Mouse (Mus musculus): Measurements from ENCODE around the gene Dpp8.
"Not testable (repeated sequence)": the region's sequence is repeated elsewhere in the genome, so short reads cannot be mapped to it uniquely, and the experiment has no call there.

Gene Dpp8

DNA sequence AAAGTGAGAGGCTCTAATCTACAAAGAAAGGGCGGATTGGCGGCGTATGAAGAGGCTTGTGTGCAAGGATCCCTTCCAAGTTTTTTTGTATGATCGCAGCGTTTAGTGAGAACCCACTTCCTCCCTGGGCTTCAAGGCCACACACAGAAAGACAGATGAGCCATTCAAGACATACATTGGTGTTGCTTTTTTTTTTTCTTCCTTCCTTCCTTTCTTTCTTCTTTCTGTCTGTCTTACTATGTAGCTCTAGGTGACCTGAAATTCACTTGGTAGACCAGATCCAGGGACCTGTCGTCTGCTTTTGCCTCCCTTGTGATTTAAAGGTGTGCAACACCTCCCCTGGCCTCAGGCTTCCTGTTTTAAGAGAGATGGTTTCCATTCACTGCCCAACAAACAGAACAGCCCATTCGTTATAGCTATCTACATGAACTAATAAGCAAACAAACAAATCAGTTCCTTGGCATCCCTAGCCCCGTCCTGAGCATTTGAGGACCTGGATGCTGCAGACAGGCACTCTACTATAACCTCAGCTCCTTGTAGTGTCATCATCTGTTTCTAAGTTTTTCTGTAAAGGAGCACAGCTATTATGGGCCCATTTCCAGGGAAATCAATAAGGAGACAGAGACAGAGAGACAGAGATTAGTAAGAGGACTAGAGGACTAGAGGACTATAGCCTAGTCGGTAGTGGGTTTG, 10.2 kb upstream of the Dpp8 start:
- no peak for DNase-seq (ENCODE audit: low spot score in 2 of 2)

DNA sequence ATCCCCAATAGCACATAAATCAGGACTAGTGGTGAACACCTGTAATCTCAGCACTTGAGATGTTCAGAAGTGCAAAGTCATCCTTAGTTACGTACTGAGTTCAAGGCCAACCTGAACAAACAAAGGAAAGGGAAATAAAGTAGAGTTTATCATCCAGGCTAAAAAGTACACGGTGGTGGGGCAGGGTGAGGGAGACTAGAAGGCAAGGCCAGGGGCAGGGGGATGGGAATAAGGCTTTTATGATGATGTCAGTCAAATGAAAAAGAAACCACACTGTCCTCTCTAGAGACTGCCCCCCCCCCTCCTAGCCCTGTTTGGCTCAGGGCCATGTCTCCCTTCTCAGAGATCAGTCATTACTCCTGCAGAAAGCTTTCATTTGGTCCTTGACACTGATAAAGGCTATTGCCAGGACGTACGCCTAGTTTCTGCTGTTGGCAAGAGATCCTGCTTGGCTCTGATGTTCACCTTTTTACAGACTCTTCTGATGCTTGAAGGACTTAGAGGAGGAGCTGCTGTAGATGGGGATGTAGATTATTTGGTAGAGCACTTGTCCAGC, 9.6 kb upstream of the Dpp8 start:
- no peak for DNase-seq (ENCODE audit: low spot score in 2 of 2)

DNA sequence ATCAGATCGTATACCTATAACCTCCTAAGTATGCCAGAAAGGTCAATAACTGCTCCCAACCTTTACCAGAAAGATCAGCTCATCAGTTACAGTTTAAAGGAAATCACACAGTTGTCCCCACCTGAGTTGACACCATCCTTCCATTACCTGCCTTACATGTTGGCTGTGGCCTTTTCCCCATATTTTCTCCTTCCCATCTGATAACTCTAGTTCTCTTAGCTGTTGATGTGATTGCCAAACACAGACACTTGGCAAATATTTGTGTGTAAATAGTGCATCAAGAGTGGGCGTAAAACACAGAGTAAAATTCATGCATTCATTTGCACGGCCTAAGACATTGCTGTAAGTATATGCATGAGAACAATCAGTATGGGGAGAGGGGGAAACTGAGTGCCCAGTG, 8.8 kb upstream of the Dpp8 start:
- DNase-seq (ENCODE audit: low spot score in 2 of 2) = no peak

DNA sequence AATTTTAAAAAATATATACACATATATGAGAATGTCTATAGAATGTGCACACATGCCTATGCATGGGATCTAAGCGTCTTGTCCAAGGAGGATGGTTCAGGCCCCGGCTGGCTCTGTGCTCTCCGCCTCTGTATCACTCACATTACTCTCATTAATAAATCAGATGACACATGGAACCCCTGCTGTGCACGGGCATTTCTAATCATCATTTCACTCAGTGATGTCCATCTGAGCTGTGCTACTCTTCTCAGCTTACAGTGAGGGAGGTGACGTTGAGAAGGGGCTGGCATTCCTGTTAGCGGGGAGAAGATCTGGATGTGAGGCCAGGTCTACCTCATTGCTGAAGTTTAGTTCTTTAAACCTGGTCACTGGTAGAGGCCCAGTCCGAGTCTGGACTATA, 5.0 kb upstream of the Dpp8 start:
- no peak for DNase-seq (ENCODE audit: low spot score in 2 of 2)

DNA sequence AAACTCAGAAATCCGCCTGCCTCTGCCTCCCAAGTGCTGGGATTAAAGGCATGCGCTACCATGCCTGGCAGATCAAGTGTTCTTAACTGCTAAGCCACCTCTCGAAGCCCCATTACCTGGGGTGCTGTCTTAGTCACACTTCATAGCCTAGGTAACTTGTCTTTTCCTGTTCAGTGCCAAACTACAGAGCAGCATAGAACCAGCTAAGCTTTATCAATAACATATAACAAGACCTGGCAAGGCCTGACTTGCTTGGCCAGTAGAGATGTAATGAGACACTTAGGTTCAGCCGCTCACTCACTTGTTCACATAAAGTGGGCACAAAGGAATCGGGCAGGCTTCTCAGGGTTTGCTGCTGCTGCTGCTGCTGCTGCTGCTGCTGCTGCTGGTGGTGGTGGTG, 3.9 kb upstream of the Dpp8 start:
- no peak for DNase-seq (ENCODE audit: low spot score in 2 of 2)

DNA sequence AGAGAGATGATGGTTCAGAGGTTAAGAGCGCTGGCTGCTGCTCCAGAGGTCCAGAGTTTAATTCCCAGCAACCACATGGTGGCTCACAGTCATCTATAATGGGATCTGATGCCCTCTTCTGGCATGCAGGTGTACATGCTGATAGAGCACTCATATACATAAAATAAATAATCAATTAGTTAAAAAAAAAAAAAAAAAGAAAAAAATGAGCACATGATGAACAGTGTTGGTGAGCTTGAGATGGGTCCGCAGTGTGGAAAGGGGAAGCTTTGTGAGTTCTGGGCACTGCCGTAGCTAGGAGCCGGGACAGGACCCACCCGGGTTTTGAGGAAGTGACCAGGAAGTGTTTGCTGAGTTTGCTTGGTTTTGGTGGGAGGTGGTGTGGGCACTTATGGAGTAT, 859 bp upstream of the Dpp8 start:
- not testable (repeated sequence) for DNase-seq (ENCODE audit: low spot score in 2 of 2)

DNA sequence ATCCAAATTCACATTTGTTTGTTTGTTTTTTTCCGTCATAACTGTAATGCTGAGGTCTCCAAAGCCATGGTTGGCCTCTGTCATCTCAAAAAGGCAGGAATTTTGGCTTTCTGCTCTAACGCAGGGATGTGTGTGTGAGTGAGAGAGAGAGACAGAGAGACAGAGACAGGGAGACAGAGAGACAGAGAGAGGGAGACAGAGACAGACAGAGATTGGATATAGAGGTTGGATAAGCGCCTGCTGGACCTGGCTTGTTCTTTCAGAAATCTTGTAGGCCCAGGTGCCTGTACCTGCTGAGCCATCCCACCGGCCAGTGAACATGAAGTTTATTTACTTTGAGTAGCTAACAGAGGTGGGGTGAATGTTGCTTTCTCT, 333 bp upstream of the Dpp8 start:
- DNase-seq (ENCODE audit: low spot score in 2 of 2) = no peak

DNA sequence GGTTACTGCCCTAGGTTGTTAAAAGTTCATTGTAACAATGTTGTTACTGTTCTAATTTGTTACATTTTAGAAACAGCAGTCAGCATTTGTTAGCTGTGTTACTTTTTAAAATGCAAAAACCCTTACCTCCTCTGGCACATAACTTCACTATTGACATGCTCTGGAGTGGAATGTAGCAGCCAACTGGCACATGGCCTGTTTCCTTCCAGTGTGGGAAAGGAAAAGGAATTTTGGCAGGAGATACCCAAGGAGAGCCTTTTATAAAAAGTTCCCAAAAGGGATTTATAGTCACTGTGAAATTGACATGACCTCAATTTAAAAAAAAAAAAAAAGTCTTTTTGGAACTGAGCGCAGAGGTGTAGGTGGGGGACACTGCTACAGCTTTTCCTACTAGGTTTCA, 4.2 kb downstream of the Dpp8 start:
- DNase-seq (ENCODE audit: low spot score in 2 of 2) = no peak

DNA sequence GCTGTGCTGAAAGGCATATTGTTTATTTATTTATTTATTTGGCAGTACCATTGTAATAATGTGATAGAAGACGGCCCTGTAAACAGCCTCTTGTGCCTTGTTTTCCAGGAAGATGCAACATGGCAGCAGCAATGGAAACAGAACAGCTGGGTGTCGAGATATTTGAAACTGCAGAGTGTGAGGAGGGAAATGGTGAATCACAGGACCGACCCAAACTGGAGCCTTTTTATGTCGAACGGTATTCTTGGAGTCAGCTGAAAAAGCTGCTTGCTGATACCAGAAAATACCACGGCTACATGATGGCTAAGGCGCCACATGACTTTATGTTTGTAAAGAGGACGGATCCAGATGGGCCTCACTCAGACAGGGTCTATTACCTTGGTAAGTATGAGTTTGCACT, 4.6 kb downstream of the Dpp8 start:
- no peak for DNase-seq (ENCODE audit: low spot score in 2 of 2)

DNA sequence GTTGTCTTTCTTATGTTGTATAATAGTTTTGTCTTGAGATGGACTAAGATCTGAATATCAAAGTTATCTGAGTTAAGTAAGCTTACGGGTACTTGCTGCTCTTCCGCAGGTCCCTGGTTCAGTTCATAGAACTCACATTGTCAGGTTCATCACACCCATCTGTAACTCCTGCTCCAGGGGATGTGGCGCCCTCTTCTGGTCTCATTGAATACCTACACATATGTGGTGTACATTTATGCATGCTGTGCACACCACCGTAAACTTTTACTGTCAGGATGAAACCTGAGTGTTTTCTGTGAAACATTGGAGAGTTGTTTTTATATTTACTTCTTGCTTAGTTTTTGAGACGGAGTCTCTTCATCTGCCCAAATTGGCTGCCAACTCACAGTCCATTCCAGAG, 9.2 kb downstream of the Dpp8 start:
- no peak for DNase-seq (ENCODE audit: low spot score in 2 of 2)

DNA sequence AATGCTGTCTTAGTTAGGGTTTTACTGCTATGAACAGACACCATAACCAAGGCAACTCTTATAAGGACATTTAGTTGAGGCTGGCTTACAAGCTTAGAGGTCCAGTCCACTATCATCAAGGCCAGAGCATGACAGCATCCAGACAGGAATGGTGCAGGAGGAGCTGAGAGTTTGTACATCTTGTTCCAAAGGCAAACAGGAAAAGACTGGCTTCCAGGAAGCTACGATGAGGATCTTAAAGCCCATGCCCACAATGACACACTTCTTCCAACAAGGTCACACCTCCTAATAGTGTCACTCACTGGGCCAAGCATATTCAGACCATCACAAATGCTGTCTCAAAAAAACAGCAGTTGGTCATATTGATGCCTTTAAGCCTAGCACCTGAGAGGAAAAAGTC, 14.8 kb downstream of the Dpp8 start:
- DNase-seq (ENCODE audit: low spot score in 2 of 2) = no peak

DNA sequence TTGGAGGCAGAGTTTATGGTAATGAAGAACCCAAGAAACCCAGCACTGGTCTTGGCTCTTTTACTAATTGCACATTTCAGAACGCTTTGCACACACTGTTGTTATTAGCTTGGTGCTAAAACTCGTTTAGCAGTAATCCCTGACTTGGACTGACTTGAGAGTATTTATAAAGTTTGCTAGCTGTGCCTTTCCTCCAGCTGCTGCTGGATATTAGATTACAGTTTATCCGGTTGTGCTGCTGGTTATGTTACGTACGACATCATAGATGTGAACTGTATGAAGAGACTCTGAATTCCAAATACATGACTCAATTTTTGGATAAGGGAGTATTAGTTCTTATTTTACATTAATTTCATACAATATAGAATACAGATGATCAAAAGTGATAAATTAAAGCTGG, 17.2 kb downstream of the Dpp8 start:
- no peak for DNase-seq (ENCODE audit: low spot score in 2 of 2)

DNA sequence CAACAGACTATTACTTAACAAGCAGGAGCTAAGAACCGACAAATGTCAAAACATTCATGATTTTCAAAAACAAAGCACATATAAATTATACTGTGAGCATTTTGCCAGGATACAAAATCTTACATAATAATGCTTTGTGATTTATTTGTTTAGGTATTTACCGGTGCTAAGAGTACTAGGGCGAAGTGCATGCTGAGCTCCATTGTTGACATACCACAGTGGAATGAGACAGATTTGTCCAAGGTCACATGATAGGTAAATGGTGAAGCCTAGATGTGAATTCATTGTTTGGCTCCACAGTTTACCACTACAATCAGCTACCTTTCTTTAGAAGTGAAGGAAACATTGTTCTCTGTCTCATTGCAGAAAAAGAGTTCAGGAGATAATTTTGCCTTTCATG, 18.8 kb downstream of the Dpp8 start:
- DNase-seq (ENCODE audit: low spot score in 2 of 2) = no peak

DNA sequence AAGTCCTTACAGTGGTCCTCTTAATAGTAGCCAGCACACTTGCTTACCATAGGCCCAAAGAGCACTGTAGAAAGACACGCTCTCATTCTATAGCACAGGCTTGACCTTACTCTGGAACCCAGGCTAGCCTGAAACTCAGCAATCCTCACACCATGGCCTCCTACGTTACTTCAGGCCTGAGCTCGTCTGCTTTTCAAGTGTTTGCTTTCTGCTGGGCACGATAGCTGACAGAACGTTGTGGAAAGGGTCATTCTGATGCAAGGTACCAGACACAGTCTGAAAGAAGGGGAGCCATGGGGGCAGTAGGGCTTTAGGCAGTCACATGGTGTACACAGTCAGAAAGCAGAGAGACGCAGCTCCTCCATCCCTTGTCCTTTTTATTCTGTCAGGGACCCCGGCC, 32.0 kb downstream of the Dpp8 start:
- DNase-seq (ENCODE audit: low spot score in 2 of 2) = no peak

DNA sequence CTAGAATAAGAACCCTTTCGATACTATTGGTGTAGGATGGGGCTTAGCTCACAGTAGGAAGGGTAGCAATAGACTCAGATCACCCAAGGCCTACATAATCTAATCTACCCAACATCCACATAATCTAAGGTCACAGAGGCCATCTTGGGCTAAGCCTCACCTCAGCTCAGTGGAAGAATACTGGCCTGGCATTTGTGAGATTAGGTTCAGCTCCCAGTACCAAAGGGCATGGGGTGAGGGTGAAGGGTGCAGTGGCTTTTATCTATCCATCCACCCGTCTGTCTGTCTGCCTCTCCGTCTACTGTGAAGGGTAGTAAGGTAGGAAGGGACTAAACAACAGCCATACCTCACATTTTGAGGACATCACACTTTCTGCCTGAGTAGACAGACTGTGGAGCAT, 38.4 kb downstream of the Dpp8 start:
- no peak for DNase-seq (ENCODE audit: low spot score in 2 of 2)

DNA sequence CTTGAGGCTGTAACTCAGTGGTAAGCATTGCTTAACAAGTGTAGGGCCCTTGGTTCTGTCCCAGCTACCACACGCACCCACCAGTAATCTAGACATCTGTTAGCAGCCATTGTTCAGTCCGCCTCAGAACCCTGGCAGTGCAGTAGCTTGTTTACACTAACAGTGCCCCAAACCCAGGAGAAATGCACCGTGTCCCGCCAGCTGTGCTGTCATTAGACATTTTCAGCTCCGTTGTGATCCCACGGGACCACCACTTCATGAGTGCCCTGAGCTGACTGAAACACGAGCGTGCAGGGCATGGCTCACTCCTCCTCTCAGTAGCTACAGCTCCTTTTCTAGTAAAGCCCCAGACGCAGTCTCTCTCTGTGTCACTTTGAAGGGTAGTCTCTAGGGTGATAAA, 41.3 kb downstream of the Dpp8 start:
- DNase-seq (ENCODE audit: low spot score in 2 of 2) = no peak

DNA sequence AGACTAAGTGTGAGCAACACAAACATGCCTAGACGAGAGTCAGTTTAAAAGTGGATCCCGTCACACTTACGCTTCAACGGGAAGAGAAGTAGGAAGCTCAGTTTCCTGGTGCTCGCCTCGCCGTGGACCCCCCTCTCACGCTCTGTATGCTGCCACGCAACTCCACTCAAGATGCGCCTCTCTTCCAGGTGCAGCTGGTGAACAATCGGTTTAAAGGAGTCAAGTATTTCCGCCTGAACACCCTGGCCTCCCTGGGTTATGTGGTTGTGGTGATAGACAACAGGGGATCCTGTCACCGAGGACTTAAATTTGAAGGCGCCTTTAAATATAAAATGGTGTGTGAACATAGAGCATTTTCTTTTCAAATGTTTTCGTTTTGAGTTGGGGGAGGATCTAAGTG, 42.0 kb downstream of the Dpp8 start:
- no peak for DNase-seq (ENCODE audit: low spot score in 2 of 2)

DNA sequence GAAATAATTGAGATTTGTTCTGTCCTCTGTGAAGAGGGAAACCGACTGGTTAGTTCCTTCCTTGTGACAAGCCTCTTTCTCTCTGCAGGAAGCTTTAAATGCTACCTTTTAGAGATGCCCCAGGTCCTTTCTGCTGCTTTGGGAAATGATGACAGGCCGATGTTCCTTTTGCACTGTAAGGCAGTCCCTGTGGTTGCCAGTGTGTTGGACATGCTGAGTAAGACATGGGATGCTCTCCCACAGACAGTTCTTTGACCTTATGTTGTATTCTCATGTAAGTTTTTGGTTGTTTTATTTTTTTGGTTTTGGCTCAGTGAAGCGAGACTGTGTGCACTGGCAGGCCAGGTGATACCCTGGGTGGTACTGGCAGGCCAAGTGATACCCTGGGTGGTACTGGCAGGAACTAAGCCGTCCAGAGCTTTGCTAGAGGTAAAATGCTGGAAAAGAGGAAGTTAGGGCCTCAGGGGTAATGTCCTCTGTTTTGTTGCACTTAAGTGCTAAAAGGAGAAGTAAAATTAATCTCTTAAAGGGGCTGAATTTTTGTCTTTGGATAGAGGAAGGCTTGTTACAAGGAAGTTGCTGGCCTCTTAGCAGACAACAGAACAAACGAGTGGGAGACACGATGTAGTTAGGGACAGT, 42.8 kb downstream of the Dpp8 start:
- no peak for DNase-seq (ENCODE audit: low spot score in 2 of 2)

DNA sequence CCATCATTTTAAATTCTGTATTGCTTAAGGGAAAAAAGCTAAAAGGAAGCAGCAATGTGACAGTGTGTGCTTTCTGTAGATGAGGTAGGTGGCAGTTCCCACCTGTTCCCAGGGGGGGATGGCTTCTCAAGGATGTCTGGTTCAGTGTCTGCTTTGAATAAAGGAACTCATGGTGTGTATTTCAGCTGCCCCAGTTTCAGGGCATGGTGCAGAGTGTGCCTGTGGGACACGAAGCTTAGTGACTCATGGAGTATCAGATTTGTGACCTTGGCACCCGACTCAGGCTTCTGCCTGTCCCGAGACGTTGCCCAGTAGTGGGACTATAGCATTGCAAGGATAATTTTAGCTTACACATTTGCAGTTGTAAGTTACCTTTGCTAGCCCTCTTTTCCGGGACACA, 45.3 kb downstream of the Dpp8 start:
- DNase-seq (ENCODE audit: low spot score in 2 of 2) = no peak

DNA sequence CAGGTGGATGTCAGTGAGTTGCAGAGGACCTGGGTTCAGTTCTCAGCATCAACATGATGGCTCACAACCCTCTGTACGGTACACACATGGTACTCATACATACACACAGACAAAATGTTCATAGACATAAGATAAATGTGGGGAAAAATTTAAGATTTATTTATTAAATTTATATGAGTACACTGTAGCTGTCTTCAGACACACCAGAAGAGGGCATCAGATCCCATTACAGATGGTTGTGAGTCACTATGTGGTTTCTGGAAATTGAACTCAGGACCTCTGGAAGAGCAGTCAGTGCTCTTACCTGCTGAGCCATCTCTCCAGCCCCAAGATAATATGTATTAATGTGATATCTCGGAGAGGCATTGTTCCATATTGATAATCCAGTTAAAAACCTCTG, 47.9 kb downstream of the Dpp8 start:
- not testable (repeated sequence) for DNase-seq (ENCODE audit: low spot score in 2 of 2)

DNA sequence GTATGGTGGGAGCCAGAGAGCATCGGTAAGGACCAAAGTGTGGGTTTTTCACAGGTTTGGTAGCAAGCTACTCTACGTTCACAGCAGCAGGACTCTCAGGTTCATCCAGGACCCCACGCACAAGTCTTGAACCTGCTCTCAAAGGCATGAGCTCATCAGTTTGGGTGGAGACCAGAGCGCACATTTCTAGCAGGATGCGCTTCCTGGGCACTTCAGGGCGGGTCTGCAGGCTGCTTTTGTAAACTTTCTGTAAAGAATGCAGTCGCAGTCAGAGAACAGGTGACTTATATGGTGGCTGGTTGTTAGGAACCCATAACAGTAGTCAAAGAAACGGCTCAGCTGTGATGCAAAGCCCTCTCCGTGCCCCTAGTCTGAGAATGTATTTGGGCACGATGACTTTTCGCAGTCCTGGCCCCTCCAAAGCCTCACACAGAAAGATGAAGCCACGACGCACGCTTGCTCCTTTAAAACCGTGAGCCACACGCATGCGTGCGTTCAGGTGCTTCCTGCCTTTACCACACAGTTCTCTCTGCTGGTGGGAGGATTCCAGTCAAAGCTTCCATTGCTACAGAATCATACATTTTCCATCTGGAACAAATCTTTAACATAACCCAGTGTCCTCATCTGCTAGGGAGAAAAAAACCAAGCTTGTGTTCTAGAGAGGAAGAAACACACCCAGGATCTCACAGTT, 51.0 kb downstream of the Dpp8 start:
- no peak for DNase-seq (ENCODE audit: low spot score in 2 of 2)

DNA sequence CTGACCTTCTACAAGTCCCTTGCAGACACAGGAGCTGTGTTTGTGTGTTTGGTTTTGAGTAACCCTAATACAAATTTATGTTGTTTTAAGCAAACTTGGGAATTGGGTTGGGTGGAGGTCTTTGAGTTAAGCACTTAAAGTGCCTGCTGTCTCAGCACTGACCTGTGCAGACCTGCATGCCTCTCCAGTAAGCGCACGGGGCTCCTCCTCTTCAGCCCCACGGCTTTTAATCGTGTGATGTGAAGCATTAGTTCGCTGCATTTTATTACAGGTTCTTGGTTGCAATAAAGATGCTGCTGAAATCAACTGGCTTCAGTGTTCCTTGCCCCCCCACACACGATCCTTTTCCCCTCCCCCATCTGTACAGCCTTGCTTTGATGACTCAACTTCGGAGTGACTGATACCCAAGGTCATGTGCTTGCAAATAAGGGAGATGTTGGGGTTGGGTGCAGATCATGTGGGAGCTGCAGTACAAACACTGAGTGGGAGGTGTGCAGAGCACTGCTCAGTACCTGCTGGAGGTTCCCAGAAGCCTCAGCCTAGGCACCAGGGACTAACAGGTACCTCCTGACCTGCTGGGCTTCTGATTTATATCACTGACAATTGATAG, 52.1 kb downstream of the Dpp8 start:
- DNase-seq (ENCODE audit: low spot score in 2 of 2) = no peak

DNA sequence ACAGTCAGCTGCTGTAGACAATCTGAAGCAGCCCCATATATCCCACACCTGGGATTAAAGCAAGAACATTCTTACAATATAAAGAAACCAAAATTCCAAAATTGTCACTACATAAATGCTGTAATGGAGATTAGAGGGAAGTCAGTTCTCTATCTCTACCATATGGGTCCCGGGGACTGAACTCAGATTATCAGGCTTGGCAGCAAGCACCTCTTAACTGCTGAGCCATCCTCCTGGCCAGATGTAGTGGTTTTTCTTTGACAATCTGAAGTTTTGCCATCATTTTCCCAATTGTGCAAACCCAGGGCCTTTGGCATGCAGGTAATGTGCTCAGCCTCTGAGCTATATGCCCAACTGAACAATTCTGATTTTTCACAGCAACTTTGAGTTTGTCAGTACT, 53.1 kb downstream of the Dpp8 start:
- no peak for DNase-seq (ENCODE audit: low spot score in 2 of 2)

Data from frontal cortex, postnatal 25 days (tissue).